26 mouse cellular contexts compared by ENCODE assay signal in genomic region chr16:38280951-38281350, GRCm38 (mm10). TPM values are rescaled to one million over a fixed set of nuclear protein-coding genes. Genes with fewer than 3 reads are reported as not detected.
"Had no signal": no experiment of that assay in that cellular context is flagged by ENCODE, and none has a peak within 500 bp of the region (broad histone marks: within the 10 kb centered on the region; RNA-seq: fewer than 3 reads in every experiment).

No protein-coding gene starts in this region.

- H3K36me3 ChIP-seq: intestine, embryonic 15.5 days; liver, embryonic 13.5 days; midbrain, embryonic 12.5 days; midbrain, embryonic 15.5 days; neural tube, embryonic 12.5 days; neural tube, embryonic 15.5 days; stomach, embryonic 15.5 days had no signal

- H3K9me3 ChIP-seq: intestine, embryonic 15.5 days; liver, embryonic 13.5 days; midbrain, embryonic 15.5 days; neural tube, embryonic 12.5 days; neural tube, embryonic 15.5 days; stomach, embryonic 15.5 days had no signal

- H3K4me3 ChIP-seq: intestine, embryonic 15.5 days; liver, embryonic 13.5 days; midbrain, embryonic 12.5 days; midbrain, embryonic 15.5 days; neural tube, embryonic 12.5 days; neural tube, embryonic 15.5 days; stomach, embryonic 15.5 days had no signal

- H3K4me2 ChIP-seq: intestine, embryonic 15.5 days; liver, embryonic 13.5 days; lung, embryonic 14.5 days; midbrain, embryonic 12.5 days; midbrain, embryonic 15.5 days; neural tube, embryonic 12.5 days; neural tube, embryonic 15.5 days; stomach, embryonic 15.5 days had no signal

- ATAC-seq: intestine, embryonic 15.5 days; lung, postnatal 0 days; midbrain, embryonic 15.5 days had no signal

- H3K27me3 ChIP-seq: intestine, embryonic 15.5 days; liver, embryonic 13.5 days; midbrain, embryonic 12.5 days; midbrain, embryonic 15.5 days; neural tube, embryonic 12.5 days; neural tube, embryonic 15.5 days; stomach, embryonic 15.5 days had no signal

- H3K4me1 ChIP-seq: midbrain, embryonic 12.5 days; midbrain, embryonic 15.5 days; stomach, embryonic 15.5 days had no signal

- H3K27ac ChIP-seq: intestine, embryonic 15.5 days; liver, embryonic 13.5 days; macrophage; midbrain, embryonic 12.5 days; midbrain, embryonic 15.5 days; neural tube, embryonic 12.5 days; neural tube, embryonic 15.5 days; stomach, embryonic 15.5 days had no signal

- H3K9ac ChIP-seq: intestine, embryonic 15.5 days; liver, embryonic 13.5 days; lung, embryonic 14.5 days; midbrain, embryonic 12.5 days; midbrain, embryonic 15.5 days; neural tube, embryonic 12.5 days; neural tube, embryonic 15.5 days; stomach, embryonic 15.5 days had no signal

- DNase-seq: kidney, adult 18-20 months; kidney, adult 9 months; kidney, postnatal 14 days; kidney, postnatal 4 days; liver, embryonic 13.5 days; lung, embryonic 14.5 days; right cerebral cortex, adult 18-20 months; right cerebral cortex, postnatal 14 days; right cerebral cortex, postnatal 4 days; spleen, adult 18-20 months; thymus, adult 2 months; thymus, postnatal 14 days; thymus, postnatal 4 days had no signal

RNA-seq across cellular contexts. Expression of gene Nr1i2, which starts 13.7 kb away (rescaled TPM):
- total RNA-seq: layer of hippocampus, adult 18-20 months; layer of hippocampus, postnatal 14 days; left cerebral cortex, postnatal 25 days; megakaryocyte, adult 5-6 weeks had no signal
- polyA plus RNA-seq: limb, embryonic 11.5 days; lung, embryonic 14.5 days; macrophage; midbrain, embryonic 12.5 days; neural tube, embryonic 12.5 days; neural tube, embryonic 15.5 days had no signal
